Mouse (Mus musculus) ES-CJ7 (cell line): ENCODE results near the gene Mga.

Experiments
- DNase-seq: peaks from one replicate; pipeline ENCODE4 v3.0.0; 2011; ENCODE audit warnings: low read depth, low spot score

Gene Mga

DNA sequence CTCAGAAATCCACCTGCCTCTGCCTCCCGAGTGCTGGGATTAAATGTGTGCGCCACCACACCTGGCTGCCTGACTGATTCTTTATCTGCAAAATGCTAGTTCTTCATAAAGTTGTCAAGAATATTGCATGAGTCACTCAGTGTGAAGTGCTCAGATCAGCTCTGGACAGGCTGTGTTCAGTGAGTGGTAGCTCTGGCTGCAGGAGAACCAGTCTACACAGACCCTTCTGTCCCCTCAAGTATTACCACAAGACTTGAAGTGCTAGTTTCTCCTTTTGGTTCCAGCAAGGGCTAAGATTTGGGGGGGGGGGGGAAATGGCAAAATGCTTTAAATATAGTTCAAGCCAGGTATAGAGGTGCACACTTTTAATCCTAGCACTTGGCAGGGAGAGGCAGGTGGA is 90.4 kb downstream of the Mga start:
- DNase-seq = no peak

DNA sequence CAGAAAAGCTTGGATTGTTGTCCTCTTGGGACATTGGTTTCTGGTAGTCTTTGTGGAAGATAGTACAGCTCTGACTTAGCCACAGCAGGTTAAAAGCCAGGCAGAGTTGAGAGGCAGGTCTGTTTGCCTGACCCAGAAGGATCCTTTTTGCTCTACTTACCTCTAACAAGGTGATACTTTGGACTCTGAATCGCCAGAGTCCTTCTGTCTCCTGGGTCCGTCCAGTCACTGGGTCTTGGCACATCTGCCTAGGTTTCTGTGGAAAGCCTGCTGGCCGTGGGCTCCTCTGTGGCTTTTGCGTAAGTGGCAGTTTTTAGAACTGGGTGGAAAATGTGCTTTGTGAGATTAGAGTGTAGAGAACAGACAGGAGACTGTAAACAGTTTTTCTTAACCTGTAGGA is 91.9 kb downstream of the Mga start:
- DNase-seq = no peak

DNA sequence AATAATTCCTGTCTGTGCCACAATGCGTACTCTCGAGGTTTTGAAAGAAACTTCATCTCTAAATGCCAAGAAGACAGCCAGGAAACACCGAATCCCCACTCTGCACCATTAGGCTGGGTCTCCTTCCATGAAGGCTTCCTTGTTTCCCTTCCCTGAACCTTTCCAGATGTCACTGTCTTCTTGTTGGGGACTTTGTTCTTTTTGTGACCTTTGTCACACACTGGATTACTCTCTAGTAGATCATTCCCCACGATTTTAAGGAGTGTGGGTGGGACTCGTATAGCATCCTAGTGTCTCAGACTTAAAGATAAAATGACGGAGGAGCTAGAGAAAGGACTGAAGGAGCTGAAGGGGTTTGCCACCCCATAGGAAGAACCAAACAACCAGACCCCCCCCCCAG is 93.9 kb downstream of the Mga start:
- no peak for DNase-seq

DNA sequence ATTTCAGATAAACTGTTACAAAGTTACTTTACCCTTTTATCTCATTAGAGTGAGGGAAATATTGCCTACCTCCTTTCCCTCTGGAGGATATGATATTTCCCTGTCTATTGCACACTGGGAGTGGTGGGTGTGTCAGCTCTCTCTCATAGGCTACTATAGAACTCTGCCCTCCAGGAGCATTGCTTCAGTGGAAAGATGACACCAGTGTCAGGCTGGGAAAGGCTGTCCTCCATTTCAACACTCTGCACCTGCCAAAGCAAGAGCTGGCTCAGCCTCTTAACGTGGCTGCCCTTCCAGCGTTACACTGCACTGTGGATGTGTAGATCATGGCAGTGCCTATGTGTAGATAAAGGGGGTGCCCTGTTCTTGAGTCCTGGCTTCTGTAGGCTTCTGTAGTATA is 95.3 kb downstream of the Mga start:
- DNase-seq = no peak

DNA sequence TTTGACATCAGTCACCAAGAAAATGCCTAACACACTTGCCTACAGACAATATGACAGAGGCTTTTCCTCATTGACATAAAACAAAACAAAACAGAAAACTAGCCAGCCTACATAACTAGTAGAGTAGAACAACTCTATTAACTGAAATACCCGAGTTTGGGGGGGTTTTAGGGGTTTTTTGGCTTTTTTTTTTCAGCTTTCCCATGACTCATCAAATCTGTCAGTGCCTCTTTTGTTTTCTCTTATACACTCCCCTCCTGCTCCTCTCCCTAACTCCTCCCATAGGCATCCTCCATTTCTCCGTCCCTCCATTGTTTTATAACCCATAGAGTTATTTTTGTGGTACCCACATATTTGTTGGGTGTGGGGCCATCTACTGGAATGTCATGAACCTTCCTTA is 96.5 kb downstream of the Mga start:
- DNase-seq = no peak

DNA sequence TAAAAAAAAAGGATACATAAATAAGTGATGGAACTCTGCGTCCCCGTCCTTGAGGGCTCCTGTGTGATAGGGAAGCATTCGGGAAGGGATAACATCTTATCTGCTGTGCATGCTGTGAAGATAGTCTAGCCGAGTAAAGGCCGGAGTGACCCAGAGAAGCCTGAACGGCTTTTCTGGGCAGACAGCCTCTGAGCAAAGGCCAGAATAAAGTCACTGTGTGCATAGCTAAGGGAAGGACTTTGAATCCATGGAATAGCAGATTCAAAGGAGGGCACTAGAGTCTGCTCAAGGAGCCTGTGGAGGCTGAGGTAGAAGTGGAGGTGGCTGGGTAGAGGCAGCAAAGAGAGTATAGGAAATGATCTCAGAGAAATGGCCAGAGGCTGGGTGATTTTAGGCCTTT is 97.8 kb downstream of the Mga start:
- no peak for DNase-seq

DNA sequence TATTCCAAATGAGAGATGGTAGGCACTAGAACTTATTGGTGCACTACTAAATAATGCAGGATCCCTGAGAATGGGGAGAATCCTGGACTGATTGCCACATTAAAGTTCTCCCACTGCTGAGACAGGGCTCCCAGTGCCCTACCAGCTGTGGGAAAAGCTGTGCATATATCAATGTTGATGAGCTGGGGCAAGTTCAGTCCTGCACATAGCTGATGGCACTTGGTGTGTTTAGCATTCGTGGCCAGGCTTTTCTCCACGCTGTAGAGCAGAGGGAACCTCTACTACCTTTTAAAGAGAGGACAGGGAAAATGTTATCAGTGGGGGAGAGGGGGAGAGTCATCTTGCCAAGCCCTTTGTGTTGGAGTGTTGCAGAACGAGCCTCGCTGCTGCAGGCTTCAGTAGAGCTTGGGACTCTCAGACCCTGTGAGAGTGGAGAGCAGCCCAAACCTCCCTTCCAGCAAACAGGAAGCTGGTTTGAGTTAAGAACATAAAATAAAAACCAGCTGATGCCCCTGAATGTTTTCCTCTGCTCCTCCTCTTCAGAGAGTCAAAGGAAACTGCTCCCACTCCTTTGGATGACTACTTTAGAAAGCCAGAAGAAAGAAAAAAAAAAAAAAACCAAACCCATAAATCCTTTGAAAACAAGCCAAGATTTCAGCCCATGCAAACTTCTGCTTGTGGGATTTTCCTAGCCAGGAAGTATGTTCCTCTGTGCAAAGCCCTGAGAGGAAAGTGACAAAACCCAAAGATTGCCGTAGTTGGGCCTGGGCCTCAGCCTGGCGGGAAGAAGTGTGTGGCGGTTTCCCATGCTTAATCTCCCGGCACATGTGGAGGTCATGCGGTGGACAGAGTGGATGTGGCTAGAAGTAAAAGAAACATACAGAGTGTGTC is 98.6 kb downstream of the Mga start:
- DNase-seq = no peak

DNA sequence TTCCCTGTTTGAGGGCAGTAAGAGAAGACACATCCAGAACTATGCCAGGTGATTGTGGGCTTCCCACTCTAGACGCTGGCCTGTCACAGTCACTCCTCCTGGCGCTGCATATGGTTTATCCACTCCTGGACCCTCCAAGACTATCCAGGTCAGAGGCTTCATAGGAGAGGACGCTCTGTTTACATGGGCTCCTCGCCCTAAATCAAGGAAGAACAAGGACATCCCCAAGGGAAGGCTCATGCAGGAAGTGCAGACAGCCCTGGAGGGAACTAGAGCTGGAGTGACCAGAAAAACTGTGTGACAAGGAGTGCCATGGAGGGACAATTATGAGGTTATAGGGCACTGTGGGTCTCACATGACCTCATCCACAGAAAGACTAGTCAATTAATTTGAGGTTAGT is 100.3 kb downstream of the Mga start:
- DNase-seq = no peak

DNA sequence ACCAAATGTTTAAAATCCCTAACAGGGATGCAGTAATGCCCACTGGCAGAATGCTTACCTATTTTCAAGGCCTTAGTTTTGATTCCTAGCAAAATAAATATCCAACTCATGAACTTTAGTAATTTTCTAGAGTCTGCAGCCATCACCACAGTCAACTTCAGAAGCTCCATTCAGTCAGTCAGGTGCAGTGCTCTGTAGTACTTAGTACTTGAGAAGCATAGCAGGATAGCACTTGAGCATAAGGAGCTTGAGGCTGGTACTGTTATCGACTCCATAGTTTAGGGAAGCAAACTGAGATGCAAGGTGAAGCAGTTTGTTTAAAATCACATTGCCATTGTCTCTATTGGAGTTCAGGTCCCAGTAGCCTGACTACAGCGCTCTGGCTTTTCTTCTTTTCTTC is 102.7 kb downstream of the Mga start:
- no peak for DNase-seq

DNA sequence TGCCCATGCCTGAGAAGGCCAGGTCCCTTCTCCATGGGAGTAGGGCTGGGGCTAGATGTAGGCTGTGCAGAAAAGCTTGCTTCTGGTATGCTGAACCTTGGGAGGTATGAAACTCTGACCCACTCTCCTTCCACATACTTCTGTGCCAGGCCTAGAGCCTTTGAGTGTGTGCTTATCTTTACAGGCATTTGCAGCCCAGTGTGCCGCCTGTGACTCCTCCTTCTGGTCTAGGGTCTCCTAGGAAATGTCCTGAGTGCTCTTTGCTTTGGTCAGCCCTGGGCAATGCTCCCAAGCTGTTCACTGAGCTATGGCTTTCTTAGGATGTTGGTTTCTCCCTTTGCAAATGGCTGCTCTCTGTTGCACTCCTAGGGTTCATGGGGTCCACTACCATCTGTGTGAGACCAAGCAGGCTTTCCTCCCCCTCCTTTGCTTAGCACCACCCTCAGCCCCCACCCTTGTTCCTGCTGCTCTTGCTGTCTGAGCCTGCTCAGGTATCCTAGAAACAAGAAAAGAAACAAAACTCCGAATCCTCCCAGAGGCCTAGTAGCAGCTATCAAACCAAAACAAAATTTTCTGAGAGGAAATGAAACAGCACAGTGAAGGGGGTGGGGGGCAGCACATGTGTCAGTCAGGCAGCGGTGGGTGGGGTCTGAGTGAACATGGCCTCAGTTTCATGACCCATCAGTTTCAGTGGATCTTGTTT is 104.0 kb downstream of the Mga start:
- DNase-seq = no peak

DNA sequence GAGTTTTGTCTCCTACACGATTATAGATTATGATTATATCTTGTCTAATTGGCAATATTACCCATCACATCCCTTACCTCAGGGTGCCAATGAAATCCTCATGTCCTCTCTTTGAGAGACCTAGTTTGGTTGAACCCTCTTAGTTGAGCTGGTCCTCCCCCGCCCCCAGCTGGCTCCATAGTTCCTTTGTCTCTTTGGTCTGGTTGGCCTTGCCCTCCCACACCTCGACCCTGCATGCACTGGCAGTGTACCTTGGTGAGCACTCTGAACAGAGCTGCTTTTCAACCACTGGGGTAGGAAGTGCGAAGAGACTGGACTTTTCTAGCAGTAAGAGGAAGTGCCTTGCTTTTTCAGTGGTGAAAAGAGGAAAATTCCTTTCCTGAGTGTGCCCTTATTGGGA is 104.9 kb downstream of the Mga start:
- no peak for DNase-seq

DNA sequence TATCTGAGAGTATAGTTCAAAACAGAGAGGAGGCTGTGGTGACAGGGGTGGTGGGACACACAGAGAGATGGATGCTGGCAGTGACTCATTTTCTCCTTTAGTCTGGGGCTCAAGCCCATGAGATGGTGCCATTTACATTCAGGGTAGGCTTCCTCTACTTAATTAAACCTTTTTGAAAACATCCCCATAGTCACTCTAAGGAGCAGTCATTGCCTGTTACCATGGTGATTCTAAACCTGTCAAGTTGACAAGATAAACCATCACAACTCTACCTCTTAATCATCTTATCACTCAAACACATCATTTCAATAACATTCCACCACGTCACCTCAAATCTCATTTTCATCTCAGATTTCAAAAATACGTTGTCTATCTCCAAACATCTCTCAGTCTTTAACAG is 106.9 kb downstream of the Mga start:
- DNase-seq = no peak

DNA sequence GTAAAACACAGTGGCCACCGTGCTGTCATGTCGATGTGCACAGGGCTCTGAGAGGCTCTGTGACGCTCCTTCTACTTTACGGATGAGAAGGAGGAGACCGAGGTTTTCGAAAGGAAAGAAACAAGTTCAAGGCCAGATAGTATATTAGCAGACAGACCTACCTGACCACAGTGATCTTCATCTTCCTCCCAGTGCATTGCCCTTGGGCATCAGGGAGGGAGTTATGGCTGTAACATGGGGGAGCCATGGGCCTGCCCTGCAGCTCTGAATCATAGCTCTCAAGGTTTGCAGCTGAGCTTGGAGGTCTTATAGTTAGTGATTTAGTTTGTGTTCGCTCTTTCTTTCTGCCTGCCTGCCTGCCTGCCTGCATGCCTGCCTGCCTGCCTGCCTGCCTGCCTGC is 109.7 kb downstream of the Mga start:
- DNase-seq = no peak

DNA sequence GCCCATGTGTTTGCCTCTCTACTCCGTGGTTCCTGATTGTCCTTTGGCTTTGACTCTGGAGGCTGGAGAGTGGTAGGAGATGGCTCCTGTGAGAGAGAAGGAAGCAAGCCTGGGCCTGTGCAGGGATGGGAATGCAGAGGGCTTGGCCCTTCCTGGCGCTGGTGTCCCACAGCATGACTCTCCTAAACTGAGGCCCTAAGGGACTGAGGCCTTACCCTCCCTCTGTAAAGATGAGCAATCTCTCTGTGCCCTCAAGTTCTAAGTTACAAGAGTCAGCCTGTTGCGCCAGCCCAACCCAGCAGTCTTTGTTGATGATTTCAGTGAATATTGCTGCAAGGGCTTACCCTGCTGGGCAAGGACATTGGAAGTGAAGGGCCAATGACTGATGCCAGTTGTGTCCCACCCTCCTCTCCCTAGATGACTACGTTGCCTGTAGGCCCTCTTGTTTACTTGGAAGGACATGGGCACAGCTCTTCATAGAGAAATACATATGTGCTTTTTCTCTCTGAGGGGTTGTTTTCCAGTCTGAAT is 110.7 kb downstream of the Mga start:
- no peak for DNase-seq

DNA sequence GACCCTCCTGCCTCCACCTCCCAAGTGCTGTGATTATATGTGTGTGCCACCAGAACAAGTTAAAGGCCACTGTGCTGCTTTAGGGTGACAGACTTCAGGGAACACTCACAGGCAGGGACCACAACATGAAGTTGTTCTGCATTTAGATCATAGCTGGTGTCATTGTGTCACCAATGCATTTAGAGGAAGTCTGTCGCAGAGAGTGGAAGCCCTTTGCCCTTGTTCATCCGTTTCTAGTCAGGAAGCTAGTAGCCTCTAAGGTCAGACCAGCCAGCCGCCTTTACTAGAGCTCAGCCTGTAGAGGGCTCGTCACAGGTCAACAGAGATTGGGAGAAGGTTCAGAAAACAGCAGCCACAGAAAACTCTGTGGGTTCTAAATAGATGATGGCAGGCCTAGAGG is 111.6 kb downstream of the Mga start:
- no peak for DNase-seq

DNA sequence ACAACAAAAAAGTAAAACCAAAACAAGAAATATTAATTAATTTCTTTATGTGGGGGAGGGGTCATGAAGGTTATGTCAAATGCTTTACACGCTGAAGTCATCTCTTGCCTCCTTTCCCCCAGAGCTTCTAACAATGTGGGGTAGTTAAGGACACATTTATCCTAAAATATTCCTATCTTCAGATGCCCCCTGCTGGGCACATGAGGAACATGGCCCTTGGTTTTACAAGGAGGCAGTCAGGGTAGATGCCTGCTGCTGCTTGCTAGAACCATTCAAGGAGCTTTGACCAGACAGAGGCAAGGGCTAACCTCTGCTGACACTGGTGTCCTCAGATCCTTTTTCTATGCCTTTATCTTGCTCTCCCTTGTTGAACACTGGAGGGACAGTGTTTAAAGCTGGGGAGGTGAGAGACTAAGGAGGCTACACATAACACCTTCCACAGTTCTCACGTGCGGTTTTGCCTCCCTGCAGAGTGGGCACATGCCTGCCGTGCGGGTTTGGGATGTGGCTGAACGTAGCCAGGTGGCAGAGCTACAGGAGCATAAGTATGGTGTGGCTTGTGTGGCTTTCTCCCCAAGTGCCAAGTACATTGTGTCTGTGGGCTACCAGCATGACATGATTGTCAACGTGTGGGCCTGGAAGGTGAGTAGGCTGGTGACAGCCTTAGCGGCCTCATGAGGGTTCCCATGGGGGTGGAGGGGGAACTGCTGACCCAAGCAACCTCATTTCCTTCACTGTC is 114.6 kb downstream of the Mga start:
- peak; percentile 55 for DNase-seq

DNA sequence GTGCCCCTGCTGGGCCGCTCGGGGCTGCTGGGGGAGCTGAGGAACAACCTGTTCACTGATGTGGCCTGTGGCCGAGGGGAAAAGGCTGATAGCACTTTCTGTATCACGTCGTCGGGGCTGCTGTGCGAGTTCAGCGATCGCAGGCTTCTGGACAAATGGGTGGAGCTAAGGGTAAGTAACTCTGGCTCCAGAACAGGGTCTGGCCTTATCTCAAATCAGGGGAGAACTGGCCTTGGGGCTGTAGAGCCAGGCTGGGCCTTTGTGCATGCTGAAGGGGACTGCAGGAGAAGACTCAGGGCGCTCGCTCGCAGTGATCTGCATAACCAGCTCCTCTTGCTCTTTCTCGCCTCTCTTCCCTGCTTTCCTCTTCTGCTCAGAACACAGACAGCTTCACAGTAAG is 115.9 kb downstream of the Mga start:
- no peak for DNase-seq

DNA sequence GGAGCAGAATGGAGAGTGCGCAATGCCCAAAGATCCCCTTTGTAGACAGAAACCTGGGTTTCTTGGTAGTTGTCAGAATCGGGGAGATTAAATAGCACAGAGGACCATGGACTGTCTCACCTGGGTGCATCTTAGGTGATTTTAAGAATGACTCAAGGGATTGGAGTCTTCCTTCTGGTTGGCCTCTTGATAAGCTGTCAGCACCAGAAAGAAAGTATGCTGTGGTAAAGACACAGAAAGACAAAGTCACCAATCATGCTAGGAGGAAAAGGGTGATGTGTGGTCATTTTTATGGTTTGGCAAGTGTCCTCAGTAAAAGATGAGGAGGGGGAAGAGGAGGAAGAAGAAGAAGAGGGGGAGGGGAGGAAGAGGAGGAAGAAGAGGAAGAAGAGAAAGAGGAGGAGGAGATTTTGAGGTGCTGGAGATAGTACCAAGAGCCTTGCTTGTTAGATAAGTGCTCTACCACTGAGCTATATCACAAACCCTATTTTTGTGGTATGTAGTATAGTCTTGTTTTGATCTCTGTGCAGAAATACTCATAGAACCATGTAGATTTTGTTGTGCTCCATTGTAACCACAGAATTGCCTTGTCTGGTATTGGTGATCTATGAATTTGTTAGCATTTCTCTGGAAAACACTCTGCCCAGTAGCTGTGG is 116.9 kb downstream of the Mga start:
- DNase-seq = no peak

DNA sequence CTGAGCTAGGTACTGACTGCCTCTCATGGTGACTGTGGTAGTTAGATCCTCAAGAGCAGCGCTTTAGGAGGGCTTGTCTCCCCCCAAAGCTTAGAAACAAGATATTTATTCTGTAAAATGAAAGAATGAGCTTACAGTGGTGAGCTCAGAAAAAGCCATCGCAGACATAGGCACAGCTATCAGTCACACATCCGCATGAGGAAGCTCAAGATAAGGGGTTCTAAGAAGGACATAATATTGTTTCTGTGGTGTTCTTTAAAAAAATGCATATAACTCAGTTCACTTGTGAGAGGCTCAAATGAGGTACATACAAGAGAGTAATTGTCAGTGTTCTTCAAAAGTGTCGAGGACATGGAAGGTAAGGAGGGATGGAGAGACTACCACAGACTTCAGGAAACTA is 118.9 kb downstream of the Mga start:
- no peak for DNase-seq

DNA sequence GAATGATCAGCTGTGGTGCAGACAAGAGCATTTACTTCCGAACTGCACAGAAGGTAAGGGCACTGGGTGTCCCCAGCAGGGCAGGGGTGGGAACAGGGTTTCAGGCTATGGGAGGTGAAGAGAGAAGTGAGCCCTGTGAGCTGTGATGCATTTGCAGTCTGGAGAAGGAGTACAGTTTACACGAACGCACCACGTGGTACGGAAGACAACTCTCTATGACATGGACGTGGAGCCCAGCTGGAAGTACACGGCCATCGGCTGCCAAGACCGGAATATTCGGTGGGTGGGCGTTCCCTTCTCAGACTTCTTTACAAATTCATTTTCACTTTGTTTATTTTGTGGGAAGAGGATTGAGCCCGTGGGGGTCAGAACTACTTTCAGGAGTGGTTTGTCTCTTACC is 120.6 kb downstream of the Mga start:
- DNase-seq = no peak
